Mouse (Mus musculus): Measurements from ENCODE around the gene 0610010F05Rik.

DNA sequence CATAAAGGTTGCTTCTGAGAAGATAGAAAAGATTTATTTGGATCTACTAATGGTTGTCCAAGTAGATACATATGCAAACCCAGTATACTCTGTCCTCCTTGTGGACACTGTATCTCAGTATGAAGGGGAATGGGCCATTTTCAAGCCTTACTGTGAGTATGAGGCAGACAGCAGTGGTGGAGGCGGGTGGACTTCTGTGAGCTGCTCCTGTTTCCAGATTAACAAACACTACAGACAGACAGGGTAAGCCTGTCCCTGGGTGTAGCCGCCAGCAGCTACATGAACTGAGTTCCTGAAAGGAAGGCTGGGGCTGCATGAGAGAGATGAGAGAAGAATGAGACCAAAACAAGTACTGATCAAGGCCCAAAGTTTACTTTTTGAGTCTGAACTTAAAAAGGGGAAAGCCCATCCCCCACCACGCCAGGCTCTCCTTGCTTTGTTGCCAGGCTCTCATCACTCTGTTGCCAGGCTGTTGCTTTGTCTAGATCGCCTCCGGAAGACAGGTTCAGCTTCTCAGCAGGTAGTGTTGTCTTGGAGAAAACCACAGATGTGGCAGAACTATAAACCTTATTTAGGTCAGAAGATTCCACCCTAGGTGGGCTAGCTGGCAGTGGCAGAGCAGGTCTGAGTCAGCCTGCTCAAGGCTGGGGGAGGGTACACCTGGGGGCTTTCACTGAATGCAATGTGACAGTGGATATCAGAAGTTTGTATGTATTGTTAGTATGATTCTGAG lies 112.8 kb downstream of the 0610010F05Rik start, which contains the start of gene 1700093K21Rik:
- TF ChIP-seq POLR2A (IDR thresholded peaks at IDR 0.05; ENCODE audit: low read depth, low read length) (no peak), CTCF (IDR thresholded peaks at IDR 0.05; ENCODE audit: borderline replicate concordance, insufficient read depth, low read length) (no peak)

Measured in embryonic fibroblast, embryonic 13.5 days (primary cell).